Mouse (Mus musculus) thymus, postnatal 36 days (tissue): Measurements from ENCODE around the gene Fnbp1.

Source experiments
- DNase-seq, 2 experiments: peaks; one replicate each; pipeline ENCODE4 v3.0.0; 2022; ENCODE audit warnings: mixed read lengths in 2 of 2

The Fnbp1 gene

GRCm38 (mm10) chr2:31122806-31123205, 19.0 kb downstream of the Fnbp1 start:
- DNase-seq: no peak

- no peak for DNase-seq
Observed at GRCm38 (mm10) chr2:31121131-31121693, 20.6 kb downstream of the Fnbp1 start.

- DNase-seq: no peak
Observed at GRCm38 (mm10) chr2:31119795-31120194, 22.0 kb downstream of the Fnbp1 start.

- DNase-seq: no peak
Observed at GRCm38 (mm10) chr2:31118639-31119380, 23.0 kb downstream of the Fnbp1 start.

GRCm38 (mm10) chr2:31118211-31118610, 23.6 kb downstream of the Fnbp1 start:
- DNase-seq: peak in 1 of 2 experiments; percentile 19

- peak; percentile 72 to 82 for DNase-seq
Observed at GRCm38 (mm10) chr2:31115943-31116731, 25.7 kb downstream of the Fnbp1 start.

- DNase-seq: peak in 1 of 2 experiments; percentile 33
Observed at GRCm38 (mm10) chr2:31115091-31115942, 26.5 kb downstream of the Fnbp1 start.

- no peak for DNase-seq
Observed at GRCm38 (mm10) chr2:31114205-31114604, 27.6 kb downstream of the Fnbp1 start.

GRCm38 (mm10) chr2:31111685-31112084, 30.1 kb downstream of the Fnbp1 start:
- DNase-seq: no peak

GRCm38 (mm10) chr2:31109960-31110548, 31.8 kb downstream of the Fnbp1 start:
- DNase-seq: no peak

GRCm38 (mm10) chr2:31108186-31108585, 33.6 kb downstream of the Fnbp1 start:
- no peak for DNase-seq

- no peak for DNase-seq
Observed at GRCm38 (mm10) chr2:31106621-31107320, 35.0 kb downstream of the Fnbp1 start.

- no peak for DNase-seq
Observed at GRCm38 (mm10) chr2:31106004-31106403, 35.8 kb downstream of the Fnbp1 start.

- no peak for DNase-seq
Observed at GRCm38 (mm10) chr2:31105279-31105678, 36.5 kb downstream of the Fnbp1 start.

GRCm38 (mm10) chr2:31103321-31103720, 38.5 kb downstream of the Fnbp1 start:
- no peak for DNase-seq

- no peak for DNase-seq
Observed at GRCm38 (mm10) chr2:31101285-31101684, 40.5 kb downstream of the Fnbp1 start.

GRCm38 (mm10) chr2:31099079-31099478, 42.7 kb downstream of the Fnbp1 start:
- DNase-seq: no peak

GRCm38 (mm10) chr2:31098616-31099015, 43.2 kb downstream of the Fnbp1 start:
- DNase-seq: no peak

GRCm38 (mm10) chr2:31097276-31097675, 44.5 kb downstream of the Fnbp1 start:
- no peak for DNase-seq

- DNase-seq: no peak
Observed at GRCm38 (mm10) chr2:31096119-31096518, 45.7 kb downstream of the Fnbp1 start.

- DNase-seq: no peak
Observed at GRCm38 (mm10) chr2:31094565-31094964, 47.2 kb downstream of the Fnbp1 start.

- DNase-seq: no peak
Observed at GRCm38 (mm10) chr2:31092939-31093338, 48.9 kb downstream of the Fnbp1 start.
